Mouse (Mus musculus) heart, embryonic 11.5 days (tissue): ENCODE data around the gene Hspa12a. TPM values are rescaled to one million over a fixed set of nuclear protein-coding genes. Genes with fewer than 3 reads are reported as not detected.

Experiments used
- ATAC-seq: fragments of 200-750 bp; cut with Nextera tagmentation; replicated peaks from 2 replicates; pipeline ENCODE4 v1.8.0; 2017; ENCODE audit warnings: moderate library complexity; ENCODE audit not compliant: insufficient number of reproducible peaks, low FRiP score, low TSS enrichment
- H3K27ac ChIP-seq: fragments of 300-500 bp; sonication (generic); 2 replicates; pipeline ENCODE4 v1.5.1; 2014; ENCODE audit warnings: mild to moderate bottlenecking, low read depth, low read length
- H3K27me3 ChIP-seq: fragments of 300-500 bp; sonication (generic); 2 replicates; pipeline ENCODE4 v1.6.1; 2014; ENCODE audit warnings: mild to moderate bottlenecking, low read length, mixed read lengths; ENCODE audit not compliant: control insufficient read depth, insufficient read depth
- H3K36me3 ChIP-seq: fragments of 300-500 bp; sonication (generic); 2 replicates; pipeline ENCODE4 v1.6.1; 2014; ENCODE audit warnings: mild to moderate bottlenecking, low read length, moderate library complexity, mixed read lengths; ENCODE audit not compliant: control insufficient read depth, insufficient read depth
- H3K4me1 ChIP-seq: fragments of 300-500 bp; sonication (generic); 2 replicates; pipeline ENCODE4 v1.6.1; 2014; ENCODE audit warnings: low read length; ENCODE audit not compliant: control insufficient read depth, insufficient read depth
- H3K4me2 ChIP-seq: fragments of 300-500 bp; sonication (generic); 2 replicates; pipeline ENCODE4 v1.6.1; 2014; ENCODE audit warnings: mild to moderate bottlenecking, moderate library complexity
- H3K4me3 ChIP-seq: fragments of 300-500 bp; sonication (generic); 2 replicates; pipeline ENCODE4 v1.5.1; 2014; ENCODE audit warnings: low read depth, low read length
- H3K9ac ChIP-seq: fragments of 300-500 bp; sonication (generic); 2 replicates; pipeline ENCODE4 v1.6.1; 2014; ENCODE audit warnings: mild to moderate bottlenecking, low read depth, low read length, moderate library complexity
- H3K9me3 ChIP-seq: fragments of 300-500 bp; sonication (generic); replicated peaks from 2 replicates; pipeline ENCODE4 v1.6.1; 2016; ENCODE audit warnings: low read length; ENCODE audit not compliant: control insufficient read depth
- WGBS: fragments of 180-500 bp; shearing (Covaris S2); extraction: QIAGEN DNeasy Blood & Tissue Kit; methylation state at CpG from one replicate; pipeline ENCODE4 v1.1.7; 2014; ENCODE audit not compliant: insufficient replicate concordance; 5-methylcytosine and 5-hydroxymethylcytosine counted together
- microRNA-seq: library from miRNA; unstranded; fragments of <30 nt; microRNA quantifications from one replicate; pipeline ENCODE4, GENCODE M21; 2016; ENCODE audit warnings: borderline number of aligned reads
- polyA plus RNA-seq: library from polyadenylated mRNA; unstranded; fragments of >200 nt; fragmentation: Nextera tagmentation; extraction: Ambion mirVana; gene quantifications from 2 replicates; pipeline ENCODE4 v1.2.1, GENCODE M21; 2014

The Hspa12a gene
- polyA plus RNA-seq, 1 experiment from 2014 or later = 4.6 TPM

- 18% methylated on average over 6 of the region's 6 CpGs for WGBS
- Histone ChIP-seq H3K9ac (no peak overlapping the region), H3K9me3 (no peaks in the 10 kb centered on the region), H3K4me3 (no peak overlapping the region), H3K27me3 (0 out of 2 replicates have a peak, but pooled peaks cover 2% of the 10 kb centered on the region), H3K4me1 (no peaks in the 10 kb centered on the region), H3K4me2 (no peak overlapping the region), H3K36me3 (no peaks in the 10 kb centered on the region), H3K27ac (no peak overlapping the region)
- no peak for ATAC-seq
These were observed 181.1 kb downstream of the Hspa12a start for GRCm38 (mm10) chr19:58762316-58762715.

DNA sequence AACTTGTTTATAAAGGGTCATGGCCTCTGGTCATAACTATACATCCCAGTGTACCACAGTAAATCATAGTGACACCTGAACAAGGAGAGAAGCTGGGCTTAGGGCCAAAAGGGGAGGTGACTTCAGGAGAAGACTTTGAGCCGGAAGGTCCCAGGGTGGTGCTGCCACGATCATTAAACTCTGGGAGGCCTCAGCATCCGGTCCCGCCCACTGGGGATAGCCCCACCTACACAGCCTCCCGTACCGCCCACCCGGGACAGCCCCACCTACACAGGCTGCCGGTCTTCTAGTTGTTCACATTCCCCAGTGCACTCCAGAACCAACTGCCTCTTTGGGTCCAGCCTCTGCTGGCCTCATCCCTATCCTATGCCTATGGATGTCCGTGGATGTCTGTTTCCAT lies 184.0 kb downstream of the Hspa12a start, which contains the start of gene Pnliprp2:
Pnliprp2 (plus strand) TSS at position 297 of the 400 bp plus-strand sequence.
- no peak for ATAC-seq
- no peak within 1 kb of the TSS for H3K4me2 ChIP-seq
- no peaks in the 10 kb centered on the region for H3K4me1 ChIP-seq
- no peaks in the 10 kb centered on the region for H3K9me3 ChIP-seq
- H3K36me3 ChIP-seq = no peaks in the 10 kb centered on the region
- 0 out of 2 replicates have a peak, but pooled peaks cover 2% of the 10 kb centered on the region for H3K27me3 ChIP-seq
- H3K27ac ChIP-seq = no peak within 1 kb of the TSS
- no peak within 1 kb of the TSS for H3K4me3 ChIP-seq
- H3K9ac ChIP-seq = no peak within 1 kb of the TSS
- 55% methylated on average over 9 of the region's 9 CpGs for WGBS

DNA sequence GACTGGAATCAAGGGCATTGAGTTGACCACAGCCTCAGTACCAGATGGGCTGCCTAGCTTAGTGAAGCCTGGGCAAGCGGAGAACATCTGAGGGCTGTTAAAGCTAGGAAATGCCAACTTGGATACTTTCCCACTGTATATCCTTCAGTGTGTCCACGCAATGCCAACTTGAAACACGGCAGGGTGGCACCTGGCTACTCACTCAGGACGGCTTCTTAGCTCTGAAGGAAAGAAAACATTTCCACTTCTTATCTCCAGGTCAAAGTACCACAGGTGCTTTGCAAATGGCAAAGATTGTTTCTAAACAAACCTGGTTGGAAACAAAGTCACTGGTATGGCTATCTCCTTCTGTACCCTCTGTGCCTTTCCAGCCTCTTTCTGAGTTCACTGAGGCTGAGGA lies 184.6 kb downstream of the Hspa12a start:
- no peaks in the 10 kb centered on the region for H3K9me3 ChIP-seq
- no peak overlapping the region for H3K4me3 ChIP-seq
- H3K27me3 ChIP-seq = 0 out of 2 replicates have a peak, but pooled peaks cover 2% of the 10 kb centered on the region
- no peak overlapping the region for H3K4me2 ChIP-seq
- H3K4me1 ChIP-seq = no peaks in the 10 kb centered on the region
- H3K36me3 ChIP-seq = no peaks in the 10 kb centered on the region
- WGBS = 81% methylated on average over 4 of the region's 4 CpGs
- no peak for ATAC-seq
- H3K27ac ChIP-seq = no peak overlapping the region
- H3K9ac ChIP-seq = no peak overlapping the region

DNA sequence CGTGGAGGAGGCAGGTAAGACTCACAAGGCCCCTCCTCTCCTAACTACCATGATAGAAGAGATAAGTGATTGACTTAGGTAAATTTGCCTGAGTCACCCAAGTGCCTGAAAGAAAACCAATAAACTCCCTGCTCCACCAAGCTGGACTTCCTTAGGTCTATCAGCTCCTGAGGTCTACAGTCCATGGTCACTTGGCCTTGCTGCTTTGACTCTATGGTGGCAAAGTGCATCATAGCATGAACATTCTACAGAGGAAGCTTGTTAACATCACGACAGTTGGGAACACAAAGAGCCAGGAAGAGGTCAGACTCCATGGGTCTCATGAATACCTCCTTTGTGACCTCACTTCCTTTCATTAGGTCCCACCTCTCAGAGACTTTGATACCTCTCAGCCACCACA lies 191.9 kb downstream of the Hspa12a start:
- Histone ChIP-seq H3K4me2 (no peak overlapping the region), H3K4me3 (no peak overlapping the region), H3K36me3 (no peaks in the 10 kb centered on the region), H3K27me3 (no peaks in the 10 kb centered on the region), H3K4me1 (no peaks in the 10 kb centered on the region), H3K27ac (no peak overlapping the region), H3K9me3 (no peaks in the 10 kb centered on the region), H3K9ac (no peak overlapping the region)
- ATAC-seq = no peak
- 62% methylated on average over 2 of the region's 2 CpGs for WGBS

DNA sequence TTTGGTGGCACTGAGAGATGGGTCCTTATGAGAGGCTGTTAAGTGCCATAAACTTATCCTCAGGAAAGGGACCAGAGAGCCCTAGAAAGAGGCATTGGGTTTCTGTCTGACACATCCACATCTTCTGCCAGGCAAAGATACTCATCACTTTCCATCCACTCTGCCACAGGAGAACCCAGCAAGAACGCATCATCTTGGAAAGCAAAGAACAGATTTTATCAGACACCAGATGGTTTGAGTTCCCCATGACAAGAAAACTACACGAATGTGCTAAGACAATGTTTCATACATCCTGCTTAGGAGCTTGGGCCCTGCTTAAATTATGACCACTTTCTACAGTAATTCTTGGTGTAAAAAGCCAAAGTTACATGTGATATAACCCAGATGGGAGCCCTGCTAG lies 192.6 kb downstream of the Hspa12a start:
- Histone ChIP-seq H3K27ac (no peak overlapping the region), H3K4me1 (no peaks in the 10 kb centered on the region), H3K27me3 (no peaks in the 10 kb centered on the region), H3K4me3 (no peak overlapping the region), H3K4me2 (no peak overlapping the region), H3K9ac (no peak overlapping the region), H3K36me3 (no peaks in the 10 kb centered on the region), H3K9me3 (no peaks in the 10 kb centered on the region)
- ATAC-seq = no peak
- 66% methylated on average over 2 of the region's 2 CpGs for WGBS

DNA sequence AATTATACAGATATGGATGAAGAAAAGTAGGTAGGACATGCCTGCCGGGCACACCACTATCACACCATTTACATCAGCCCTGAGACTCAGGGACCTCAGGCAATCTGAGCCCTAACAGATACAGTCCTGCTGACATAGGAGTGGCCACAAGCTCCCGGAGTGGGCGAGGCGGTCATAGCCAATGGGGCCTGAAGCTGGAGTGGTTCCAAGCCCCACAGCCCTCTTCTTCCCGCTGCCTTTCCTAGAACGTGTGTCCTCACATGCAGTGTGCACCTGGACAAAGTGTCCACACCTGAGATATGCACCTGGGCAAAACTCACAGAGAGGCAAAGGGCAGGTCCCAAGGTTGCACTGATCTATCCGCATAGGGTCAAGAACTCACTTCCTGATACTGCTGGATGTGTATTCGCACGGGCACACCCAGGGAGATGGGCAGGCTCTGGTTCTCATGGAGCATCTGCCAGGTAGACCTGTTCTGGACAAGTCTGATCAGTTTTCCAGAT lies 195.9 kb downstream of the Hspa12a start:
- Histone ChIP-seq H3K36me3 (no peaks in the 10 kb centered on the region), H3K27ac (no peak overlapping the region), H3K4me1 (no peaks in the 10 kb centered on the region), H3K9ac (no peak overlapping the region), H3K4me2 (no peak overlapping the region), H3K27me3 (no peaks in the 10 kb centered on the region), H3K4me3 (no peak overlapping the region), H3K9me3 (no peaks in the 10 kb centered on the region)
- WGBS = 81% methylated on average over 9 of the region's 9 CpGs
- no peak for ATAC-seq

Small RNAs within 50 kb of the gene (microRNA-seq; reads per million reads assigned to microRNA genes)
- 4.4 reads per million, percentile 36 among the genes with 10 or more reads in this experiment for gene Mir3086

Other genes starting within 250 kb of the Hspa12a start
- 0.37 TPM in 1 of 2 replicates, not detected in the other for gene Pnliprp1, start 214.8 kb downstream of the Hspa12a start, polyA plus RNA-seq
- gene Pnliprp2, start 183.9 kb downstream of the Hspa12a start, polyA plus RNA-seq = 0.26 TPM in 1 of 2 replicates, not detected in the other
- gene 1700019N19Rik, start 149.2 kb downstream of the Hspa12a start, polyA plus RNA-seq = not detected in 2 replicates
- 0.35 and 0.42 TPM in 2 replicates for gene Eno4, start 229 bp downstream of the Hspa12a start, polyA plus RNA-seq
- 0.76 and 1.0 TPM in 2 replicates for gene Shtn1, start 132.4 kb upstream of the Hspa12a start, polyA plus RNA-seq
- gene Vax1, start 226.4 kb upstream of the Hspa12a start, polyA plus RNA-seq = not detected in 2 replicates